Mouse (Mus musculus): ENCODE results near the gene Tbc1d22b. TPM values are rescaled to one million over a fixed set of nuclear protein-coding genes. Genes with fewer than 3 reads are reported as not detected.
A peak's percentile ranks its signal among the peaks of the same experiment; 100 is the strongest.
"Not testable (repeated sequence)": the region's sequence is repeated elsewhere in the genome, so short reads cannot be mapped to it uniquely, and the experiment has no call there.

Tbc1d22b gene
- polyA plus RNA-seq, 1 experiment from 2014 or later, result 10.2 TPM

- no peaks in the 10 kb centered on the region for H3K9me3 ChIP-seq (ENCODE audit: control insufficient read depth, low read length)
- no peaks in the 10 kb centered on the region for H3K27me3 ChIP-seq (ENCODE audit: control insufficient read depth, insufficient read depth, low read length)
- no peak overlapping the region for H3K4me3 ChIP-seq (ENCODE audit: control insufficient read depth in 1 of 2, insufficient read depth in 1 of 2, low read depth in 1 of 2, low read length in 2 of 2)
- WGBS, result 73% methylated on average over 12 of the region's 12 CpGs
- H3K27ac ChIP-seq (replicated peaks in 1 of 2; ENCODE audit: control insufficient read depth in 1 of 2, insufficient read depth in 1 of 2, low read depth in 2 of 2, low read length in 2 of 2), result no peak overlapping the region
- H3K9ac ChIP-seq (ENCODE audit: low read length), result no peak overlapping the region
- no peak for ATAC-seq (ENCODE audit: insufficient number of reproducible peaks, insufficient read depth, low FRiP score, low read depth)
- H3K36me3 ChIP-seq (ENCODE audit: control insufficient read depth, insufficient read depth, low read length), result no peaks in the 10 kb centered on the region
- H3K4me1 ChIP-seq (ENCODE audit: control insufficient read depth in 2 of 2, insufficient read depth in 2 of 2, low read length in 2 of 2), result no peaks in the 10 kb centered on the region
- H3K4me2 ChIP-seq (ENCODE audit: low read length), result no peak overlapping the region
Measured at GRCm38 (mm10) chr17:29508927-29509608, 40.5 kb upstream of the Tbc1d22b start.

GRCm38 (mm10) chr17:29510691-29511090, 38.9 kb upstream of the Tbc1d22b start:
- Histone ChIP-seq H3K9me3 (ENCODE audit: control insufficient read depth, low read length) (no peaks in the 10 kb centered on the region), H3K27ac (replicated peaks in 1 of 2; ENCODE audit: control insufficient read depth in 1 of 2, insufficient read depth in 1 of 2, low read depth in 2 of 2, low read length in 2 of 2) (no peak overlapping the region), H3K4me3 (ENCODE audit: control insufficient read depth in 1 of 2, insufficient read depth in 1 of 2, low read depth in 1 of 2, low read length in 2 of 2) (no peak overlapping the region), H3K4me1 (ENCODE audit: control insufficient read depth in 2 of 2, insufficient read depth in 2 of 2, low read length in 2 of 2) (0 out of 4 replicates have a peak, but pooled peaks cover 0 to 2% of the 10 kb centered on the region in 2 experiments), H3K9ac (ENCODE audit: low read length) (no peak overlapping the region), H3K4me2 (ENCODE audit: low read length) (no peak overlapping the region), H3K27me3 (ENCODE audit: control insufficient read depth, insufficient read depth, low read length) (no peaks in the 10 kb centered on the region), H3K36me3 (ENCODE audit: control insufficient read depth, insufficient read depth, low read length) (no peaks in the 10 kb centered on the region)
- WGBS, result 62% methylated on average over 8 of the region's 8 CpGs
- ATAC-seq (ENCODE audit: insufficient number of reproducible peaks, insufficient read depth, low FRiP score, low read depth), result no peak

- WGBS, result 33% methylated on average over 13 of the region's 13 CpGs
- Histone ChIP-seq H3K9me3 (ENCODE audit: control insufficient read depth, low read length) (no peaks in the 10 kb centered on the region), H3K4me1 (ENCODE audit: control insufficient read depth in 2 of 2, insufficient read depth in 2 of 2, low read length in 2 of 2) (0 out of 4 replicates have a peak, but pooled peaks cover 0 to 2% of the 10 kb centered on the region in 2 experiments), H3K27me3 (ENCODE audit: control insufficient read depth, insufficient read depth, low read length) (no peaks in the 10 kb centered on the region), H3K4me2 (ENCODE audit: low read length) (no peak overlapping the region), H3K36me3 (ENCODE audit: control insufficient read depth, insufficient read depth, low read length) (no peaks in the 10 kb centered on the region), H3K4me3 (ENCODE audit: control insufficient read depth in 1 of 2, insufficient read depth in 1 of 2, low read depth in 1 of 2, low read length in 2 of 2) (no peak overlapping the region), H3K9ac (ENCODE audit: low read length) (no peak overlapping the region; the same call in 1 of the 2 replicates), H3K27ac (replicated peaks in 1 of 2; ENCODE audit: control insufficient read depth in 1 of 2, insufficient read depth in 1 of 2, low read depth in 2 of 2, low read length in 2 of 2) (no peak overlapping the region)
- ATAC-seq (ENCODE audit: insufficient number of reproducible peaks, insufficient read depth, low FRiP score, low read depth), result peak; percentile 76
Measured at GRCm38 (mm10) chr17:29513044-29513730, 36.4 kb upstream of the Tbc1d22b start.

- Histone ChIP-seq H3K9ac (ENCODE audit: low read length) (no peak overlapping the region), H3K9me3 (ENCODE audit: control insufficient read depth, low read length) (no peaks in the 10 kb centered on the region), H3K4me2 (ENCODE audit: low read length) (no peak overlapping the region), H3K27me3 (ENCODE audit: control insufficient read depth, insufficient read depth, low read length) (no peaks in the 10 kb centered on the region), H3K27ac (replicated peaks in 1 of 2; ENCODE audit: control insufficient read depth in 1 of 2, insufficient read depth in 1 of 2, low read depth in 2 of 2, low read length in 2 of 2) (no peak overlapping the region), H3K4me1 (ENCODE audit: control insufficient read depth in 2 of 2, insufficient read depth in 2 of 2, low read length in 2 of 2) (0 out of 4 replicates have a peak, but pooled peaks cover 0 to 2% of the 10 kb centered on the region in 2 experiments), H3K4me3 (ENCODE audit: control insufficient read depth in 1 of 2, insufficient read depth in 1 of 2, low read depth in 1 of 2, low read length in 2 of 2) (no peak overlapping the region), H3K36me3 (ENCODE audit: control insufficient read depth, insufficient read depth, low read length) (no peaks in the 10 kb centered on the region)
- no peak for ATAC-seq (ENCODE audit: insufficient number of reproducible peaks, insufficient read depth, low FRiP score, low read depth)
- 4% methylated on average over 11 of the region's 11 CpGs for WGBS
Measured at GRCm38 (mm10) chr17:29514435-29514834, 35.1 kb upstream of the Tbc1d22b start.

GRCm38 (mm10) chr17:29518665-29519064, 30.9 kb upstream of the Tbc1d22b start:
- ATAC-seq (ENCODE audit: insufficient number of reproducible peaks, insufficient read depth, low FRiP score, low read depth); H3K4me1 ChIP-seq (ENCODE audit: control insufficient read depth in 2 of 2, insufficient read depth in 2 of 2, low read length in 2 of 2); H3K36me3 ChIP-seq (ENCODE audit: control insufficient read depth, insufficient read depth, low read length); H3K4me3 ChIP-seq (ENCODE audit: control insufficient read depth in 1 of 2, insufficient read depth in 1 of 2, low read depth in 1 of 2, low read length in 2 of 2); H3K27ac ChIP-seq (replicated peaks in 1 of 2; ENCODE audit: control insufficient read depth in 1 of 2, insufficient read depth in 1 of 2, low read depth in 2 of 2, low read length in 2 of 2); H3K27me3 ChIP-seq (ENCODE audit: control insufficient read depth, insufficient read depth, low read length); H3K9me3 ChIP-seq (ENCODE audit: control insufficient read depth, low read length); H3K9ac ChIP-seq (ENCODE audit: low read length); H3K4me2 ChIP-seq (ENCODE audit: low read length): not testable (repeated sequence)
- 85% methylated on average over 5 of the region's 5 CpGs for WGBS

GRCm38 (mm10) chr17:29519731-29520130, 29.9 kb upstream of the Tbc1d22b start:
- H3K4me3 ChIP-seq (ENCODE audit: control insufficient read depth in 1 of 2, insufficient read depth in 1 of 2, low read depth in 1 of 2, low read length in 2 of 2), result no peak overlapping the region
- no peaks in the 10 kb centered on the region for H3K36me3 ChIP-seq (ENCODE audit: control insufficient read depth, insufficient read depth, low read length)
- no peaks in the 10 kb centered on the region for H3K4me1 ChIP-seq (ENCODE audit: control insufficient read depth in 2 of 2, insufficient read depth in 2 of 2, low read length in 2 of 2)
- WGBS, result 69% methylated on average over 8 of the region's 8 CpGs
- no peaks in the 10 kb centered on the region for H3K27me3 ChIP-seq (ENCODE audit: control insufficient read depth, insufficient read depth, low read length)
- no peaks in the 10 kb centered on the region for H3K9me3 ChIP-seq (ENCODE audit: control insufficient read depth, low read length)
- ATAC-seq (ENCODE audit: insufficient number of reproducible peaks, insufficient read depth, low FRiP score, low read depth), result no peak
- H3K9ac ChIP-seq (ENCODE audit: low read length), result no peak overlapping the region
- H3K27ac ChIP-seq (replicated peaks in 1 of 2; ENCODE audit: control insufficient read depth in 1 of 2, insufficient read depth in 1 of 2, low read depth in 2 of 2, low read length in 2 of 2), result no peak overlapping the region
- no peak overlapping the region for H3K4me2 ChIP-seq (ENCODE audit: low read length)

- H3K4me3 ChIP-seq (ENCODE audit: control insufficient read depth in 1 of 2, insufficient read depth in 1 of 2, low read depth in 1 of 2, low read length in 2 of 2), result no peak overlapping the region
- H3K4me1 ChIP-seq (ENCODE audit: control insufficient read depth in 2 of 2, insufficient read depth in 2 of 2, low read length in 2 of 2), result no peaks in the 10 kb centered on the region
- no peak overlapping the region for H3K9ac ChIP-seq (ENCODE audit: low read length)
- WGBS, result 81% methylated on average over 2 of the region's 2 CpGs
- no peak overlapping the region for H3K27ac ChIP-seq (replicated peaks in 1 of 2; ENCODE audit: control insufficient read depth in 1 of 2, insufficient read depth in 1 of 2, low read depth in 2 of 2, low read length in 2 of 2)
- no peak overlapping the region for H3K4me2 ChIP-seq (ENCODE audit: low read length)
- H3K36me3 ChIP-seq (ENCODE audit: control insufficient read depth, insufficient read depth, low read length), result no peaks in the 10 kb centered on the region
- H3K27me3 ChIP-seq (ENCODE audit: control insufficient read depth, insufficient read depth, low read length), result no peaks in the 10 kb centered on the region
- H3K9me3 ChIP-seq (ENCODE audit: control insufficient read depth, low read length), result no peaks in the 10 kb centered on the region; the same call in 1 of the 2 replicates
- ATAC-seq (ENCODE audit: insufficient number of reproducible peaks, insufficient read depth, low FRiP score, low read depth), result no peak
Measured at GRCm38 (mm10) chr17:29525613-29526012, 24.0 kb upstream of the Tbc1d22b start.
